ENCODE assay signal across 8 mouse cellular contexts in the genomic region with DNA sequence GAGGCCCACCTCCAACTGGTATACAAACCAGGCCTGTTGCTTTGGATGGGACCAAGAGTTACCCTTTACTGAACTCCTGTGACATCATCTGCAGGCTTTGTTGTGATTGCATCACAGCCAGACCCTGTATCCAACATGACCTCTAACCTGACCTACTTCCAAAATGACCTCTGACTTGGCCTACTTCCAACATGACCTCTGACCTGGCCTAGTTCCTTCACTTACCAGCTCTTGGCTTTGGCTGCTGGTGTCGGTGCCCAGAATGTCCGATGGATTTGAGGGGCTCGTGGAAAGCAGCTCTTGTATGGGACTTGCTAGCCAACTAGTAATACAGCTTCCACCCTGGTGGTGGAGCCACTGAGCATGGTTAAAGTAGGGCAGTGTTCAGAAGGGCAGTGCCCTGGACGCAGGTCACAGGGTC. TPM values are rescaled to one million over a fixed set of nuclear protein-coding genes. Genes with fewer than 3 reads are reported as not detected.
DNase-seq lines count a peak whose midpoint lies in the region; ATAC-seq and TF ChIP-seq lines count a peak whose summit lies in the region.

No protein-coding gene starts in this region.

- peak; percentile 38 for TF ChIP-seq CTCF in gastrocnemius, adult 2 months (IDR thresholded peaks at IDR 0.05)

- intact Hi-C loops in gastrocnemius, adult 2 months (cut with DNase I) = no loop called here
- intact Hi-C loops in gastrocnemius, postnatal 36 days (cut with DNase I) = no loop called here

- DNase-seq in gastrocnemius, adult 2 months = peak; percentile 39
- no peak for DNase-seq in gastrocnemius, postnatal 36 days
- peak; percentile 11 for DNase-seq in thymus, postnatal 0 days (ENCODE audit: low spot score)
- no peak for DNase-seq in thymus, postnatal 14 days
- peak; percentile 75 to 81 for DNase-seq in lung, adult 18-20 months
- DNase-seq in yolk sac, embryonic 10.5 days (ENCODE audit: low spot score) = peak; percentile 37
- no peak for DNase-seq in cerebellum, adult 11 months

- ATAC-seq in megakaryocyte-erythroid progenitor cell, adult 5-6 weeks (replicated peaks; ENCODE audit: low FRiP score, low TSS enrichment, poor library complexity, severe bottlenecking) = no peak

- peak overlapping the region; percentile 89 for H3K27ac ChIP-seq in gastrocnemius, adult 2 months

- no peak overlapping the region for H3K4me3 ChIP-seq in gastrocnemius, adult 2 months

RNA-seq across cellular contexts. Expression of a gene that starts 45.5 kb away (rescaled TPM):
- 100 to 1,000 TPM; 274 to 394 TPM for total RNA-seq in gastrocnemius, adult 2 months (2021)
- total RNA-seq in gastrocnemius, postnatal 36 days (2021) = 100 to 1,000 TPM; 287 to 314 TPM
- 0.36 and 0.46 TPM in 2 replicates for polyA plus RNA-seq in thymus, postnatal 0 days (2015; fragmentation: Nextera tagmentation; extraction: Ambion mirVana)
- 5.6 and 7.5 TPM in 2 replicates for total RNA-seq in megakaryocyte-erythroid progenitor cell, adult 5-6 weeks (2014; fragmentation: Nextera tagmentation)
- 0.56 and 3.2 TPM in 2 replicates for total RNA-seq in megakaryocyte-erythroid progenitor cell, adult 5-6 weeks (2017)

RNA-seq across cellular contexts. Expression of a gene that starts 55.5 kb away (rescaled TPM):
- total RNA-seq in gastrocnemius, adult 2 months (2021) = under 1 TPM; 0.28 to 0.45 TPM
- under 1 TPM; 0.56 to 0.57 TPM for total RNA-seq in gastrocnemius, postnatal 36 days (2021)
- 0.36 and 1.0 TPM in 2 replicates for polyA plus RNA-seq in thymus, postnatal 0 days (2015; fragmentation: Nextera tagmentation; extraction: Ambion mirVana)
- total RNA-seq in megakaryocyte-erythroid progenitor cell, adult 5-6 weeks (2014; fragmentation: Nextera tagmentation) = 7.1 and 7.5 TPM in 2 replicates
- 1.5 TPM in 1 of 2 replicates, not detected in the other for total RNA-seq in megakaryocyte-erythroid progenitor cell, adult 5-6 weeks (2017)

RNA-seq across cellular contexts. Expression of a gene that starts 58.2 kb away (rescaled TPM):
- total RNA-seq in gastrocnemius, adult 2 months (2021) = 1 to 10 TPM; 2.6 to 7.6 TPM
- total RNA-seq in gastrocnemius, postnatal 36 days (2021) = 1 to 10 TPM; 4.2 to 5.5 TPM
- 92.9 and 111 TPM in 2 replicates for polyA plus RNA-seq in thymus, postnatal 0 days (2015; fragmentation: Nextera tagmentation; extraction: Ambion mirVana)
- total RNA-seq in megakaryocyte-erythroid progenitor cell, adult 5-6 weeks (2014; fragmentation: Nextera tagmentation) = 4.4 and 5.0 TPM in 2 replicates
- total RNA-seq in megakaryocyte-erythroid progenitor cell, adult 5-6 weeks (2017) = 4.0 and 4.6 TPM in 2 replicates

Comparison
In these comparisons a context has a peak if more than half of its experiments do, and no peak if none do; other contexts are left out.
1. DNase-seq: peak in gastrocnemius, adult 2 months (single experiment), thymus, postnatal 0 days (single experiment), lung, adult 18-20 months (2 of 2) and yolk sac, embryonic 10.5 days (single experiment); none in gastrocnemius, postnatal 36 days (0 of 2), thymus, postnatal 14 days (single experiment) and cerebellum, adult 11 months (single experiment).
2. RNA of a gene that starts 45.5 kb away (total RNA-seq): 274 to 394 TPM in gastrocnemius, adult 2 months and 287 to 314 TPM in gastrocnemius, postnatal 36 days; 0.56 to 7.5 TPM in megakaryocyte-erythroid progenitor cell, adult 5-6 weeks; every median in the first group is over 10 times any median in the second.